Mouse (Mus musculus) heart, adult 9 months (tissue): ENCODE results near the gene Rsbn1l.
"Not testable (repeated sequence)": the region's sequence is repeated elsewhere in the genome, so short reads cannot be mapped to it uniquely, and the experiment has no call there.

Experiments
- DNase-seq, 2 experiments: peaks; one replicate each; pipeline ENCODE4 v3.0.0; 2022; ENCODE audit warnings: low spot score in 2 of 2

The Rsbn1l gene

DNA sequence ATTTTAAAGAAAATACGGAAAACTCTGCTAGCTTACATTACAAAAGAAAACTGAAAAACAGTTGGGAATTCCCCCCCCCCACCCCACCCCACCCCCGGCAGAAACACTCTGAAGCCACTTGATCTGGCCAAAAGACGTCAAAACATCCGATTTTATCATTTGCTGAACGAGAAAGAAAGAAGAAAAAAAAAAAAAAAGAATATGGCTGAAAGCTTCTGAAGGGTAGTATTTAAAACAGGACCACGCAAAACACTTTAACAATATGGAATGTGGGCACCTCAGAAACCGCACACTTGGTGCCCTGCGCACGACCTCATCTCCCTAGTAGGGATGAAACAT is 5.7 kb downstream of the Rsbn1l start:
- peak in 1 of 2 experiments; percentile 40 for DNase-seq

DNA sequence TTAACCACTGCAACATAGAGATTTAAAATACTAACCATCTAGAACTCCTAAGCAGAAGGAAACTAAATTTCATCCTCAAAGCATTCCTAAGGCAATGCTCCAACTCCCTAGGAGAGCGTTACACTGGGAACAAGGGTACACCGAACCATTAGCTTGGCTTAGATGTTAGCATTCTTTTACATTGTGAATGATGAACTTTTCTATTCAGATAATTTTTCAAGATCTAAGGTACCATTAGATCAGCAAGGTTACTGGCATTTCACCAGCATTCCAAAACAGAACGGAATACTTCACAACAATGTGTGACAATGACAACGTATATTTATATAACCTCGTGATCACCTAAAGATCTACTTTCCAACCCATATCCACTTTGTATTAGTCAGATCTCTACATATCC is 6.1 kb downstream of the Rsbn1l start:
- DNase-seq, result no peak

DNA sequence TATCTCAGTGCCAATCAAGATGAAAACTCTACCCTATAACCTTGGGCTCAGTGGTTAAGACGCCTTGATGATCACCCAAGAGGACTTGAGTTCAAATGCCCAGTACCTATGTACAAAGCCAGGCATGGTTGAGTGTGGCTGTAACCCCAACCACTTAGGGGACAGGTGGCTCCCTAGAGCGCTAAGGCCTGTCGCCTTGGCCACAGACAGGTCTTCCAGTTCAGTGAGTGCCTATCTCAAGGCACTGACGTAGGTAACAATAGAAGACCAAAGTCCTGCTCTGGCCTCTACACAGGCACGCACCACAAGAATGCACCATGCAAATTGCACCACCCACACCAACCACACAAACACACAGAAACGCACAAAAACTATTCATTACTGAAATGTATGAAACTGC is 9.3 kb downstream of the Rsbn1l start:
- DNase-seq, result no peak

DNA sequence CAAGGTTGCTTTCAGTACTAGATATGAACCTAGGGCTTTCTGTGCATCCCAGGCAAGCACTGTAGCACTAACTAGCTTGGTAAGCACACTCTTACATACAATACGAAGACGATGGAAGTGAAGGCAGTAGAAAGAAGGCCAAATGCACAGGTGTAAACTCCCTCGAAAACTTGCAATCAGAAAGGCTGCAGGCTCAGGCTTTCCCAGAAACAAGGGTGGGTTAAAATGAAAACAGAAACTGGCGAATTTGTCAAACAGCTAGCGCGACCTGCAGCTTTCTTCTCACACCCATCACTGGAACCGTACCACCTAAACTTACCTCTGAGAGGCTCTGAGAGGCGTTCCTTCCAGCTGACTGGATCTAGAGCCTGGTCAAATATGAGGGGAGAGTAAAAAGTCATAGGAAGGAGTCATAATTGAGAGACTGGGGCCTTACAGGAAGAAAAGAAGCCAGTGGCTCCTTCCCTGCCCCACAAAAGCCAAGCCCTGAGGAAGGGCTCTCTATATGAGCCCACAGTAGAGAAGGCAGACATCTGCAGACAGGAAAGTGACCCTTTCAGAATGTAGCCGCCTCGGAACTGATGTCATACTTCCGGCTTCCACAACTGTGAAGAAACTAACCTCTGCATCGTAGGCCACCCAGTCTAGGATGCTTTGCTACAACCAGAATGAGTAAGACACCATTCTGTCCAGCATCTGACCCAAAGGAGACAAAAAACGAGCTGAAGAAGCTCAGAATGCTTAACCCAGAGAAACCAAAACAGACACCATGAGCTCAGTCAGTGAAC is 11.0 kb downstream of the Rsbn1l start:
- peak in 1 of 2 experiments; percentile 45 for DNase-seq

DNA sequence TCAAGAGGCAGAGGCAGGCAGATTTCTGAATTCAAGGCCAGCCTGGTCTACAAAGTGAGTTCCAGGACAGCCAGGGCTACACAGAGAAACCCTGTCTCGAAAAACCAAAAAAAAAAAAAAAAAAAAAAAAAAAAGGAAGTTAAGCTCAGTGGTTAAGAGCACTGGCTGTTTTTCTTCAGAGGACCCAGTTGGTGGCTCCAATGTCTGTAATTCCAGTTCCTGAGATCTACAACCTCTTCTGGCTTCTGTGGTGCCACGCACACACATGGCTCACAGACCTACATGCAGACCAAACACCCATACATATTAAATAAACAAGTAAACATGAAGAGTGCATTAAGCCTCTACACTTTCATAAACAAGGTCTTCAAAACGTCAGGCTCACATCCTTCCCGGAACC is 12.4 kb downstream of the Rsbn1l start:
- not testable (repeated sequence) for DNase-seq

DNA sequence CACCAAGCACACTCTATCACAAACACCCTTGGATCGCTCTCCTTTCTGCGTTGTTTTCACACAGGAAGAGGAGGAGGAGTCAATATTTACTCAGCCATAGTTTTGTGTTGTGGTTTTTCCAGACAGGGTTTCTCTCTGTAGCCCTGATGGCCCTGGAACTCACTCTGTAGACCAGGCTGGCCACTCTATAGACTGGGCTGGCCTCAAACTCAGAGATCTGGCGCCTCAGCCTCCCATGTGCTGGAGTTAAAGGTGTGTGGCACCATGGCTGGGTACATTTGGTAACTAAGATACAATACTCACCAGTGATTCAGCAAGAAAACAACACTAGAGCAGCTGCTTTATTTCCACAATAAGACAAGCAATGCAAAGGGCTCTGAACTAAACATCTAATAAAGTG is 13.7 kb downstream of the Rsbn1l start:
- DNase-seq, result no peak

DNA sequence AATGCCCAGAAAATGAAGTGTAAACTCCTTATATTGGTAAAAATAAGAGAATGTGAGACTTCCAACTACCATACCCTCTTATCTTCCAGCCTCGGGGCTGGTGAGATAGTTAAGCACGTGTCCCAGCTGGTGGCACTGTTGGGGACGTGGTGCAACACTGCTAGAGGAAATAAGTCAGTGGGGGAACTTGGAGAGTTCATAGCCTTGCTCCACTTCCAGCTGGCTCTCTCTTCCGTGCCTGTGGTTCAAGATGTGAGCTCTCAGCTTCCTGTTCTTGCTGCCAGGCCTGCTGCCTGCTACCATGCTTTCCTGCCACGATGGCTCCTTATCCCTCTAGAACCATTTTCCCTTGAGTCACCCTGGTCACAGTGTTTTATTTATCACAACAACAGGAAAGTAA is 15.0 kb downstream of the Rsbn1l start:
- DNase-seq, result peak; percentile 66 to 73

DNA sequence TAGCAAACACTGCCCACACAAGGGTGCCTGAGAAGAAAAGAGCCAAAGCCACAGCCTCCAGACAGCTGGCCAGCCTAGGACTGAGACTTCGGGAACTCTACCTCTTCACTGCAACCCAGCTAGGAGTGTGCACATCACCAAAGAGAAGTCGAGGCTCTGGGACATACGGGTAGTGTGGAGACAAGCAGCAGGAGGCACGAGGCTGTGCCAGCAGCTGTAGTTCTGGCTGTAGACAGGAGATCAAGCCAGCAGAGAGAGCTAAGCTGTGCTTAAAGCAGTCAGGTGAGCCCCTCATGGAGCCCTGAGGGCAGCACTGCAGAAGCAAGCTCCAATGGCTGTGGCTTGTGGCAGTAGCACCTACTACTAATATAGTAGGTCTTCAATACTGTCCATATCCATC is 15.5 kb downstream of the Rsbn1l start:
- DNase-seq, result no peak

DNA sequence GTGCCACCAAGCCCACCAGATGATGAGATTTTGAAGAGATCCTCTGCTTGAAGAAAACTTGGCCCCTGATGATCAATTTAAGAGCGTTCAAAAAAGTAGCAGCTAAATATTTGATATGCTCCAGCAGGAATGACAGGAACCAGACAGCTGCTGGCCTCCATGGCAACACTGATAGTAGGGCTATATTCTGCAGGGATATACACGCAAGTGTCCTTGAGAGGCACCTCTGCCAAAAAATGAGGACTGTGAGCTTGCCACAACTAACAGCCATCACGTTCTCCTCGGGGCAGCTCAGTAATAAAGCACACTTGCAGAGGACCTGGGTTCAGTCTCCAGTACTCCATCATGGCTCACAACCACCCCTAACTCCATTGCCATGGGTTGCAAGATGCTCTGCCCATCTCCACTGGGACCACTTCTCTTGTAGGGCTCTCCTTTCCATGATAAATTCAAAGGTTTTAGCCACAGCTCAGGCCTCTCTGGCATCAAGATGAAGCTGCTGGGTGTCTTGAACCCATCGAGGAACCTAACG is 16.1 kb downstream of the Rsbn1l start:
- peak in 1 of 2 experiments; percentile 40 for DNase-seq

DNA sequence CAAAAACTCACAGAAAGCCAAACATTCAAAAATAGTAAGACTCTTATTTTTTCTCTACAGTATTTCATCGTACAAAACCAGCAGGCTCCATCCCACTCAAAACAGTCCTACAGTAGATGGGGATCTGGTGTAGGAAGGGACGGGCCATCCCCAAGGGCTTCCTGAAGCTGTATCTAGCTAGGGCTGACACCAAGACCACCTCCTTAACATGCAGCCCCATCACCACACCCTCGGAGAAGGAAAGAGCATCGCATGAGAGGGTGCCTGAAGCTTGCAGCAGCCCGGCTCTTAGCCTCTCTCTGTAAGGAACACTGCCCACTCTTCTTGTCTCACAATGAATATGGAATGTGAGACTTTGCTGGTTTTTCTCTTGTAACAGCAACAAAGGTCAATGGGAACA is 17.7 kb downstream of the Rsbn1l start:
- DNase-seq, result no peak

DNA sequence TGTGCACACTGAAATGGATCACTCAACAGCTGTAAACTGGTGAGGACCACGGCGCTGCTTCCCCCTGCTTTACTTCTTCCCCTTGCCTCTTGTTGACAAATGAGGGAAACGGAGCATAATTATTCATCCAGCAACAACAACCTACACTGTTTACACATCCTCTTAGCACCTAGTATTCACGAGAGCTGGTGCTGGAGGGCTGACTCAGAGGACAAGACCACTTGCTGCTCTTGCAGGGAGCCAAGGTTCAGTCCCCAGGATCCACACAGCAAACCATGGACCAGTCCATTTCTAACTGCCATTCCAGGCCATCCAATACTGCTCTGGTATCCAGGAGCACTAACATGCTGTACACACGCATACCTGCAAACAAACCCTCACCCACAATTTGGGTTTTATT is 20.3 kb downstream of the Rsbn1l start:
- no peak for DNase-seq

DNA sequence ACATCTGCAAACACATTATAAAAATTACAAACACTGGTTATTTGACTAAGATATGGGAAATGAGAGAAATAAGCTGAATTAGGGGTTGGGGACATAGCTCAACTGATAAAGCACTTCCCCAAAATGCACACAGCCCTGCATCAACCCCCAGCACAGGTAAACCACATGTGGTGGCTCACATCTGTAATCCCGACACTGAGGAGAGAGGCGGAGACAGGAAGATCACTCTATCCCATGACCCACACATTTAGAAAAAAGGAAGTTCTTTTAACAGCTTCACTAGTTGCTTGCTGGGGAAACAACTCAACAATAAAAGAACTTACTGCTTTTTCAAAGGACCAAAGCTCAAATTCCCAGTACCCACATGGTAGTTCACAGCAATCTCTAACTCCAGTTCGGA is 23.6 kb downstream of the Rsbn1l start:
- no peak for DNase-seq

DNA sequence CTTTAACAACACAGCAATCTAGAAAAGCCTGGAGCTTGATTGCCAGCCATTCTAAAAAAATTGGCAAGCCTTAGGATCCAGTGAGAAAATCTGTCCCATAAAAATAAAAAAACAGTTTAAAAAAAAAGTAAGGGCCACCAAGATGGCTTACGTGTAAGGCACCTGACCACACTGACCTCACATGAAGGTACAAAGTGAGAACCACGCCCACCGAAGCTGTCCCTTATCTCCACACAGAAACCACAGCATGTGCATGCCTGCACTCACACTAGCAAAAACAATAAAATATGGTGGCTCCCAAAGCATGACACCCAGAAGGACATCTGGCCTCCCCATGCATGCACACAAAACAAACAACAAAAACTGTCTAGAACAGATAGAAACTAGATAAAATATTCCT is 24.9 kb downstream of the Rsbn1l start:
- DNase-seq, result no peak

DNA sequence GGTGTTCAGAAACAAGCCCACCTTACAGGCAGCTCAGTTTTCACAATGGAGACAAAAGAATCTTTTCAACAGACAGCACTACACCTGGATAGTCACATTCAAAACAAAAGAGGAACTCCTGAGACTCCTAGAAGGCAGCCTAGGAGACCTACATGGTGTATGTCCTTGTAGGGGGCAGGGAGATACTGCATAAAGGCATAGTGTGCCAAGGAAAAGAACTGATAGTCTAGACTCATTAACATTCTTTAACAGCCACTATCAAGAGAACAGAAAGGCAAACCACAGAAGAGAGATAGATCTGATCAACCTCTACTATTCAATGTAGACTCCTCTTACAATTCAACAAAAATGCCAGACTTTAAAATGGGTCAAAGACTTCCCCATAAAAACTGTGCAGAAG is 25.8 kb downstream of the Rsbn1l start:
- no peak for DNase-seq

DNA sequence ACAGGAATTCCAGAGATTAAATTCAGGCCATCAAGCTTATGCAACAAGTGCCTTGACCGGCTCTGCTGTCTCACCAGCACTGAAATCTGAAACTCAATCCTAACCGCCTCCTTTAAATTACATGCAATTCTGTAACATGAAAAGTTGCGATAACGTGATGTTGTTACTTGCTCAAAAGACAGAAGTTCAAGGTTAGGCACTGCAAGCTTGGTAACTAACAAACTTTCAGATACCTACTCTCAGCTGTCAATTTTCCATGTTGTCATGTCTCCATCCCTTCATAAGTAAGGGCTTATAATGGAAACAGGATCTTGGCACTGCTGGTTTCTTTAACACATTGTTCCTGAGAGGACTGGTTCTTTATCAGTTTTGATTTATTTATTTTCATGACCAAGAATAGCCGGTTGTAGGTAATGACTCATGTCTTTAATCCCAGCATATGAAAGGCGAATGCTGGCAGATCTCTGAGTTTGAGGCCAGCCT is 26.5 kb downstream of the Rsbn1l start:
- DNase-seq, result no peak

DNA sequence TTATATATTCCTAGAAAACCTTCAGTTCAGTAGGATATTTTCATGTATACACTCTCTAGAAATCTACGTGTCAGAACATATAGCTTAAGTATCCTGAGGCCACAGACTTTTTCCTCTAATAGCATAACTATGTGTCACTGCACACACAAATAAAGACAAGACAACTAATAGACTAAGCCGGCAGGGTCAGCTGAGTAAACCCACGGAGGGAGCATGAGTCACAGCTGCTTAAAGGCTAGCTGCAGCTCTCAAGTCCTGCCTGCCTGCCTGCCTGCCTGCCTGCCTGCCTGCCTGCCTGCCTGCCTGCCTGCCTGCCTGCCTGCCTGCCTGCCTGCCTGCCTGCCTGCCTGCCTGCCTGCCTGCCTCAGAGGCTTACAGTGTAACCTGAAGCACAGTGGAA is 30.7 kb downstream of the Rsbn1l start:
- no peak for DNase-seq

DNA sequence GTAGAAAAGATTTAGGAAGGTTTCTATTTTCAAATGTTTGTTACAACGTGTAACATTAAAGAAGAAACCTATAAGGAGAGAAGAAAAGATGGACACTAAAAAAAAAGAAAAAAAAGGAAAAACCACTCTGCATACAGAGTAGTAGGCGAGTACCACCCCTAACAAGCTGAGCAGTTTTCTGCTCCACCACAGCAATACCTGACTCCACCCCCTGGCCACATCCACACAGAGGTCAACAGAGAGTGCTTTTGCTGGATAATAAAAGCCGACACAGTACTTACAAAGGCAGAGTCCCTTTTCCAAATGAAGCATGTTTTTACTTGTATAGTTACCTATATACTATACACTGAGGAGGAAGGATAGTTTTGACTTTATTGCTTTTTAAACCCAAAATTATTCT is 31.6 kb downstream of the Rsbn1l start:
- DNase-seq, result no peak

DNA sequence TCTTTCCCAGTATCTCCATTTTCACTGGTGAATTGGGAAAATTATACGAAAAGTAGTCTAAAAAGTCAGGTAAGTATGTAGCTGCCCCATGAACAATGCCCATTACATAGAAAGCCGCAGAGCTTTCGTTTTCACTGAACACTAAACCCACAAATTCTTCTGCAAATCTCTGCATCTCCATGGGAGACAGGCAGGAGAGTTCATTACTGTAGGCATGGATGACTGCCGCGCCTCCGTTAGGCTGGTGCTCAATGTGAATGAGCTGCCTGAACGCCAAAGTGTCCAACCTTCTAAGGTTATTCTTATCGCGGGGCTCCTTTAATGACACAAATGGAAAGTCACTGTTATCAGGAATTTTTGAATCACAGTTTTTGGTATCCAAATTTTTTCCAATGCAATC is 36.6 kb downstream of the Rsbn1l start:
- no peak for DNase-seq

DNA sequence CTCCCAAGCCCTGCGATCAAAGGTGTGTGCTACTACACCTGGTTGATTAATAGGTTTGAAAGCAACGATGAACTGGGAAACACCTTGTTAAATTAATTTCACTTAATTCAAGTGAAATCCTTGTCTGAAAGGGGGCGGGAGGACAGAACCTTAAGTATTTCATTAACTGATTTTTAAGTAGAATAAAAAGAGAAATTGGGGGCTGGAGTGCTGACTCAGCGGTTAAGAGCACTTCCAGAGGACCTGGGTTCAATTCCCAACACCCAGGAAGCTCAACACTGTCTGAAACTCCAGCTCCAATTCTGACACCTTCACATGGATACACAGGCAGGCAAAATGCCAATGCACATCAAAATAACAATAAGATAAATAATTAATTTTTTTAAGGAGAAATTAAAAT is 37.2 kb downstream of the Rsbn1l start:
- DNase-seq, result no peak

DNA sequence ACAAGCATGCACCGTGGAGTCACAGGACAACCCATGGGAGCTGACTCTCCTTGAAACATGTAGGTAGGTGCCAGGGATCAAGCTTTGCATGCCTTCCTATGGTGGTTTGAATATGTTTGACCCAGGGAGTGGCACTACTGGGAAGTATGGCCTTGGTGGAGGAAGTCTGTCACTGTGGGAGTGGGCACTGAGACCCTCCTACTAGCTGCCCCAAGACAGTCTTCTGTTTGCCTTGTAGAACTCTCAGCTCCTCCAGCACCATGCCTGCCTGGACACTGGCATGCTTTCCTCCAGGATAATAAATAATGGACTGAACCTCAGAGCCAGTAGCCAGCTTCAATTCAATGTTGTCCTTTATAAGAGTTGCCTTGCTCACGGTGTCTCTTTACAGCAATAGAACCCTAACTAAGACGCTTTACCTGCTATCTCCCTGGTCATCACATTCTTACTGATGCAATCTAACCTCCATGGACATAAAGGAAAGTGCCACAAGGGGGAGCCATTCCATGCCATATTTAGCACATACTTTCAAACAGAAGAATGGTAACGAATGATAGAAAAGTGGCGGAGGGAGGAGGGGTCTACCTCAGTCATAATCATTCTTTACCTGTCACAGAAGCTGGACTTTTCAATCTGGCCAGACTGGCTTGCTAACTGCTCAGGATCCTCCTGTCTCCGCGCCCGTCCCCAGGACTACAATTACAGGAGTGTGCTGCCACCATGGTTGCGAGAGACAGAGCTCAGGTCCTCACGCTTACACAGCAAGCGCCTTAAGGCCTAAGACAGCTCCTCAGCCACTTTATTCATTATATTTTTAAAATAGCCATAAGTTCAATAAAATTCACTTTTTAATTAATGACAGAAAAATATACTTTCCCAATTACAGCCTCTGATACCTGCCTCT is 42.6 kb downstream of the Rsbn1l start:
- peak in 1 of 2 experiments; percentile 54 for DNase-seq

DNA sequence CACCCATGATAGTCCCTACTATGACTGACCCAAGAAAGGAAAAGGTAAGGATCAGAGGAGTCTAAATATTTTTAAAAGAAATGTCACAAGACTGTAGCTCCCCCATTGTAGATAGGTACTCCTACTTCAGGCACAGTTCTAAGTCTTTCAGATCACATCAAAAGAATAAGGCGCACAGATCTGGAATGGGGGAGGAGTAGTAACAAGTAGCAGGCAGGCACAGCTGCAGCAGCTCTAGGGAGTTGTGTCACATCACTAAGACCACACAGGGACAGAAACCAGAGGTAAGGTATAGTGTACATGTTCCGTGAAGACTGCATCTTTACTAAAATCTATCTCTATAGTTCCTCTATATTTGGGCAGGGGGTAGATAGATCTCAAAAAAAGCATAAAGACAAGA is 44.5 kb downstream of the Rsbn1l start:
- DNase-seq, result no peak

DNA sequence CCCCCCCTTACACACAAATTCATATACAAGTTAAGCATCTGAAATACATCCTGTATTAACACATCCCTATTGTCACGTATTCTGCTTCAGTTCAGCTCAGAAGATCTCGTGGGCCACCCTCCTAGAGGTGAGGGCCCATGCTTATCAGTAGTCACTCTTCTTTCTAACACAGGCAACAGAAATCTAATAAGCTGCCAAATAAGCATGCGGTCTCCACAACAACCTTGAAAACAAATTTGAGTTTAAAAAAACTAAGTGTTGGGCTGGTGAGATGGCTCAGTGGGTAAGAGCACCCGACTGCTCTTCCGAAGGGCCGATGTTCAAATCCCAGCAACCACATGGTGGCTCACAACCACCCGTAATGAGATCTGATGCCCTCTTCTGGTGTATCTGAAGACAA is 50.0 kb downstream of the Rsbn1l start:
- no peak for DNase-seq

DNA sequence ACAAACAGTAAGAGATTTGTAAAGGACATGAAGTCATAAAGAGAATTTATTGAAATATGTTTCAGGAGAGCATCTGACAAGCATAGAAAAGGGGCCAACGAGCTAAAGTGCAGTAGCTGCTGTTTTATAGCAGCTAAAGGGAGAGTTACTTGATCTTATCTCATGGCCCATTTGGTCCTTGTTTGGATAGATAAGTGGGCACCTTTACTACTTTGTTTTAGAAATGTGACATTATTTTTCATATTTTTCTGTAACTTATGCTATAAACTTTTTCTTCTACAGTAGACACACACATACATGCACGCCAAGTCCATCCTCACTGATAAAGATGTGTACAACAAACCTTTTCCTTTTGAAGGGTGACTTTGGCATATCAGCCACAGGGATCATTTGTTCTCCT is 50.8 kb downstream of the Rsbn1l start:
- no peak for DNase-seq
